21 mouse cellular contexts compared by ENCODE assay signal in genomic region chr10:111845946-111846345, GRCm38 (mm10).
DNase-seq lines count a peak whose midpoint lies in the region; TF ChIP-seq lines count a peak whose summit lies in the region.
"Had no signal": no experiment of that assay in that cellular context is flagged by ENCODE, and none has a peak within 500 bp of the region (broad histone marks: within the 10 kb centered on the region; RNA-seq: fewer than 3 reads in every experiment).

No protein-coding gene starts in this region.

- H3K4me1 ChIP-seq in CH12.LX (ENCODE audit: control insufficient read depth in 1 of 2, insufficient read depth in 2 of 2) (no peaks in the 10 kb centered on the region), ES-E14 (ENCODE audit: control insufficient read depth in 2 of 2, insufficient read depth in 2 of 2, low read length in 2 of 2, poor library complexity in 1 of 2) (peaks cover 0 to 7% of the 10 kb centered on the region in 2 experiments; a peak in 2 of 4 replicates), MEL (ENCODE audit: control insufficient read depth in 1 of 2, insufficient read depth in 2 of 2, low read length in 2 of 2) (no peaks in the 10 kb centered on the region)

- H3K9me3 ChIP-seq in CH12.LX (replicated peaks; ENCODE audit: low read length) (no peaks in the 10 kb centered on the region), ES-E14 (ENCODE audit: control insufficient read depth, insufficient read depth, low read depth, low read length) (no peaks in the 10 kb centered on the region), MEL (replicated peaks; ENCODE audit: insufficient read depth, low read length) (no peaks in the 10 kb centered on the region)
- H3K9me3 ChIP-seq: G1E had no signal

- TF ChIP-seq POLR2A in CH12.LX (IDR thresholded peaks at IDR 0.05; ENCODE audit: low read depth, low read length) (no peak), MEL (IDR thresholded peaks at IDR 0.05; ENCODE audit: control insufficient read depth in 1 of 2, insufficient read depth in 1 of 2, low read depth in 1 of 2, low read length in 2 of 2, poor library complexity in 1 of 2) (no peak)

- in situ Hi-C loops in CH12.LX (cut with MboI; ENCODE audit: low pct_ligation_motif_present, low pct_unique_long_range_greater_than_20kb, low sequenced_read_pairs) = no loop called here
- in situ Hi-C loops in ES-E14 (cut with MboI; ENCODE audit: low sequenced_read_pairs in 2 of 2, unreplicated experiment in 2 of 2) = no loop called here

- TF ChIP-seq CTCF in CH12.LX (conservative IDR thresholded peaks at IDR 0.05 in 1 of 2, IDR thresholded peaks at IDR 0.05 in 1 of 2; ENCODE audit: low read depth in 2 of 2, low read length in 2 of 2) (no peak), MEL (IDR thresholded peaks at IDR 0.05 in 2 of 3, conservative IDR thresholded peaks at IDR 0.05 in 1 of 3; ENCODE audit: control insufficient read depth in 1 of 3, insufficient read depth in 1 of 3, low read depth in 2 of 3, low read length in 3 of 3, poor library complexity in 1 of 3, severe bottlenecking in 1 of 3) (no peak)

- no peak for TF ChIP-seq EP300 in CH12.LX (IDR thresholded peaks at IDR 0.05; ENCODE audit: low read length)
- TF ChIP-seq EP300 in MEL (IDR thresholded peaks at IDR 0.05; ENCODE audit: low read depth in 1 of 2, low read length in 2 of 2) = no peak

- dilution Hi-C loops in CH12.LX (cut with MboI; ENCODE audit: extremely low pct_ligation_motif_present, extremely low pct_unique_long_range_greater_than_20kb, low sequenced_read_pairs) = no loop called here

- H3K36me3 ChIP-seq in CH12.LX (replicated peaks in 1 of 2; ENCODE audit: control insufficient read depth in 1 of 2, insufficient read depth in 1 of 2, low read length in 1 of 2) (no peaks in the 10 kb centered on the region), ES-E14 (ENCODE audit: control insufficient read depth, insufficient read depth, low read length, poor library complexity, severe bottlenecking) (no peaks in the 10 kb centered on the region), MEL (ENCODE audit: control insufficient read depth in 1 of 2, insufficient read depth in 2 of 2, low read length in 2 of 2) (no peaks in the 10 kb centered on the region)
- H3K36me3 ChIP-seq: G1E had no signal

- H3K27me3 ChIP-seq in CH12.LX (replicated peaks) = no peaks in the 10 kb centered on the region
- H3K27me3 ChIP-seq in MEL (ENCODE audit: control insufficient read depth in 1 of 2, insufficient read depth in 2 of 2, low read length in 2 of 2) = no peaks in the 10 kb centered on the region; a peak in 1 of 4 replicates
- H3K27me3 ChIP-seq: Patski had no signal

- H3K4me2 ChIP-seq in CH12.LX (ENCODE audit: insufficient read depth, low read depth, poor library complexity, severe bottlenecking) = no peak overlapping the region

- H3K9ac ChIP-seq in CH12.LX (ENCODE audit: insufficient read depth, low read depth) = no peak overlapping the region
- no peak overlapping the region for H3K9ac ChIP-seq in ES-E14 (ENCODE audit: insufficient read depth, low read depth, low read length, poor library complexity, severe bottlenecking)
- no peak overlapping the region for H3K9ac ChIP-seq in MEL (ENCODE audit: control insufficient read depth, low read depth, low read length, poor library complexity, severe bottlenecking)

- DNase-seq in CH12.LX (ENCODE audit: extremely low read depth) (no peak), ES-E14 (ENCODE audit: low read depth, low spot score) (no peak), MEL (ENCODE audit: low read depth, low spot score) (no peak)
- DNase-seq in layer of hippocampus, adult 11-12 months (ENCODE audit: low spot score) = no peak
- no peak for DNase-seq in urinary bladder, postnatal 36 days (ENCODE audit: low spot score in 2 of 2)
- DNase-seq in left cerebral cortex, adult 11 months (ENCODE audit: low spot score) = no peak
- DNase-seq: adrenal gland, adult 2 months; adrenal gland, adult 8-10 months; adrenal gland, postnatal 10 days; adrenal gland, postnatal 14 days; adrenal gland, postnatal 25 days; adrenal gland, postnatal 36 days; B cell, adult 2 months; cerebellum, adult 11 months; cerebellum, adult 11-12 months; cerebellum, adult 18-20 months; cerebellum, adult 2 months; cerebellum, adult 8-10 months; cerebellum, adult 9-10 months had no signal

- H3K79me2 ChIP-seq in CH12.LX (replicated peaks; ENCODE audit: control insufficient read depth, extremely low read depth, insufficient read depth, poor library complexity, severe bottlenecking) = no peaks in the 10 kb centered on the region
- H3K79me2 ChIP-seq in MEL (ENCODE audit: control insufficient read depth, insufficient read depth, low read length, poor library complexity) = no peaks in the 10 kb centered on the region; the same call in 1 of the 2 replicates

- H3K4me3 ChIP-seq in CH12.LX (replicated peaks in 1 of 3; ENCODE audit: low read depth in 2 of 3, low read length in 2 of 3, poor library complexity in 1 of 3) = no peak overlapping the region
- H3K4me3 ChIP-seq in ES-E14 (ENCODE audit: insufficient read depth in 1 of 2, low read depth in 1 of 2, low read length in 2 of 2, poor library complexity in 1 of 2, severe bottlenecking in 1 of 2) = no peak overlapping the region
- H3K4me3 ChIP-seq in MEL (ENCODE audit: control insufficient read depth in 1 of 2, insufficient read depth in 1 of 2, low read depth in 2 of 2, low read length in 2 of 2) = no peak overlapping the region

- H3K27ac ChIP-seq in CH12.LX (ENCODE audit: insufficient read depth, low read depth) (no peak overlapping the region), ES-E14 (ENCODE audit: insufficient read depth, low read depth, low read length, poor library complexity, severe bottlenecking) (no peak overlapping the region), MEL (ENCODE audit: control insufficient read depth, low read depth, low read length) (no peak overlapping the region)

- no peak for TF ChIP-seq RAD21 in CH12.LX (IDR thresholded peaks at IDR 0.05; ENCODE audit: low read depth, low read length)
- TF ChIP-seq RAD21 in MEL (IDR thresholded peaks at IDR 0.05; ENCODE audit: low read depth, low read length) = no peak

TF ChIP-seq in CH12.LX, 34 proteins besides CTCF, POLR2A, EP300 and RAD21:
- no peak for TF ChIP-seq ZMIZ1 (IDR thresholded peaks at IDR 0.05; ENCODE audit: low read depth, low read length)
- peak; percentile 86 for TF ChIP-seq MAFK (IDR thresholded peaks at IDR 0.05; ENCODE audit: insufficient replicate concordance, low read length)

TF ChIP-seq in ES-E14, 5 proteins besides CTCF, POLR2A, EP300 and RAD21:
- no peak for TF ChIP-seq HCFC1 (IDR thresholded peaks at IDR 0.05; ENCODE audit: borderline replicate concordance, insufficient read depth, low read length)
- TF ChIP-seq ZC3H11A (IDR thresholded peaks at IDR 0.05; ENCODE audit: borderline replicate concordance, low read depth, low read length) = no peak
- peak; percentile 91 for TF ChIP-seq MAFK (IDR thresholded peaks at IDR 0.05; ENCODE audit: insufficient read depth, low read depth, low read length)
- TF ChIP-seq ZNF384 (IDR thresholded peaks at IDR 0.05; ENCODE audit: low read depth, low read length) = no peak
- TF ChIP-seq CHD2 (IDR thresholded peaks at IDR 0.05; ENCODE audit: low read depth, low read length) = no peak

TF ChIP-seq in MEL, 35 proteins besides CTCF, POLR2A, EP300 and RAD21:
- TF ChIP-seq MAFK (IDR thresholded peaks at IDR 0.05; ENCODE audit: borderline replicate concordance, low read depth, low read length) (peak; percentile 79), MYC (IDR thresholded peaks at IDR 0.05; ENCODE audit: low read depth, low read length) (no peak)

Comparison
In these comparisons a context has a peak if more than half of its experiments do, and no peak if none do; other contexts are left out.
1. Of the 35 proteins assayed by ChIP-seq in both MEL and CH12.LX: peak only in MEL: none; only in CH12.LX: none; in both: MAFK; in neither: 34.